Mouse (Mus musculus): ENCODE data around the gene Cldn6.

Gene Cldn6

DNA sequence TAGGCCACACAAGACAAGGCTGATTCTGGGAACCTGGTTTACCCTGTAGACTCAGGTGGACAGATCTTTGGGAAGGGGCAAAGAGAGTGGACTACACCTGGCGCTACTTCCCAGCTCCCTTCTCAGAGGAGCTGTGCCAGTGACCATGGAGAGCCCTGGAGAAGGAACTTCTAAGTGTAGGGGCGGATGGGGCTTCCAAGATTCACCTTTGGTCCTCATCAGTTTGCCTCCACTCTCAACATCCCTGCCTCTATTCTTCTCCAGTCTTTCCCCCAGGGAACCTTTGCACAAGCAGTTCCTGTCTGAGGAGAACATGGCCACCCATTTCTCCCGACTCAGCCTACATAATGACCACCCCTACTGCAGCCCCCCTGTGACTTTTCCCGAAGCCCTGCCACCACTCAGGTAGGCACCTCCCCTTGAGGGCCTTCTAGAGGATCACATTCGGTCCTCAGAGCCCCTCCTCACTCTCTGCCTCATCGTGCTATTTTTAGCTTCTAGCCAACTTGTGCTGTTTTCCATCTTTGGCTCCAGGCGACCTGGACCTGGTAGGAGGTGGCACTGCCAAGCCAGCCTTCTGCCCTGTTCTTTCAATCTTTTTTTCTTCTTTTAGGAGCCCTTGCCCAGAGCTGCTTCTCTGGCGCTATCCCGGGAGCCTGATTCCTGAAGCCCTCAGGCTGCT lies 4.6 kb upstream of the Cldn6 start:
- DNase-seq (ENCODE audit: inconsistent age in 2 of 2, low spot score in 1 of 2): peak; percentile 56 to 77

DNA sequence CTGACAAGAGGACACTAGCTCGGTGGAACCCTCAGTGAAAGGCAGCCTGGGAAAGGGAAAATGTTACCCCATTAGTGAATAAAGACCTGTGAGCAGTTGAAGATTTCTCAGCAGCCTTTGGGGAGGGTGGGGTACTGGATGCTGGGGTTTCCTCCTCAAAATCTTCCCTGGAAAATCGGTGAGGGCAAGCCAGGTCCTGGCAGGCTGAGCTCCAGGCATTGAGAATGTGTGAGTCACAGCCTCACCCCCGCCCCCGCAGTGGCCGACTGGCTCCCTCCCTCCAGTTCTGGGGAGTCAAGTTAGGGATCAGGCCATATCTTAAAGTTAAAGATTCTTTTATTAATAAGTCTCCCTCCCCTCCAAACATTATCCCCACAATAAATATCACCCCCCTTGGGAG lies 3.9 kb upstream of the Cldn6 start:
- peak; percentile 85 to 94 for DNase-seq (ENCODE audit: inconsistent age in 2 of 2, low spot score in 1 of 2)

DNA sequence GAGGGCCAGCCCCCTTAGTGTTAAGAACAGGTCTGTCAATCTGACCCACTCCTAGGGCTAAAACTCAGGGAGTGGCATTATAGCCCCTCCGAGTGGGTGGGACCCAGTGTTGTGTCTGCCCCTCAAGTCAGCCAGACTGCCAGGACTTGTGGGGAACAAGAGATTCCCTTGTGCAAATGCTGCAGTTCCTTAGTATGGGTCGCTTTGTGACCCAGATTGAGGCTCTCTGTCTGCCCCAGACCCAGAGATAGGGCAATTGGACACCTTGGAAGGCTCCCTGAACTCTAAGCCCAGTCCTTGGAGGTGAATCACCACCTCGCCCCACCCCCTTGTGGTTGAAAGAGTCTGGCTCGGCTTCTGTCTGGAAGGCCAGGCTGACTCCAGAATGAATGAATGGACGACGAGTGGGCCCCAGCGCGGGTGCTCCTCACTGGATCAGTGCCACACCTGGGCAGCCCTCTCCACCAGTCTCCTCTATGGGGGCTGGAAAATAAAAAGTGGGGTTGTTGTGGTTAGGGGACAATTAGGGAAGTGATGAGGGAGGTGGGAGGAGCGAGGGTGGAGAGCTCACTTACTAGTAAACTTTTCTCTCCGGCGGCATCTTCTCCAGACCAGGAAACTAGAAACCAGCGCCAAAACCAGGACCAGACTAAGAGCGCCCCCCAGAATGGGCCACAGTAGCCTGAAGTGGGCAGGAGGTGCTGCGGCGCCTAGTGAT lies 3.3 kb upstream of the Cldn6 start:
- DNase-seq (ENCODE audit: inconsistent age in 2 of 2, low spot score in 1 of 2): peak; percentile 91 to 96

GRCm38 (mm10) chr17:23676473-23677031 lies 2.5 kb upstream of the Cldn6 start:
- DNase-seq (ENCODE audit: inconsistent age in 2 of 2, low spot score in 1 of 2): peak; percentile 88 to 95

DNA sequence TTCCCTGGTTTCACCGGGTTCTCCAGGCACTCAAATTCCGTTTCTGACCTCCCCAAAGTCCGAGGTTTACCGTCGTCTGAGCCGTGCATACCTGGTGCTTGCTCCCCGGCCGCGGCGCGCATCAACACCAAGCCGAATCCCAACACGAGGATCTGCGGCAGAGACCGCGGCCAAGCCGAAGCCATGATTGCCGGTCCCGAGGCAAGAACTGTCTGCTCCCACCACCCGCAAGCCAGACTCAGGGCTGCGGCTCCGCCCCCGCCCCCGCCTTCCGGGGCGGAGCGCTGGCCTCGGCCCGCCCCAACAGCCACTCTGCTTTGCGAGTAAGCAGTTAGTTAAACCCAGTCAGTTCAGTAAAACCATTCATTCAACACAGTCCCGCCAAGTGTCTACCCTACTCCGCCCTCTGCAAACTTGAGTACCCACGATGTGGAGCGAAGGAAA lies 1.8 kb upstream of the Cldn6 start, which contains the start of gene Tnfrsf12a:
TSS of gene Tnfrsf12a (minus strand) at position 233 of the 444 bp plus-strand sequence.
- DNase-seq (ENCODE audit: inconsistent age in 2 of 2, low spot score in 1 of 2): peak; percentile 92 to 95

GRCm38 (mm10) chr17:23680336-23680735 lies 1.3 kb downstream of the Cldn6 start:
- no peak for DNase-seq (ENCODE audit: inconsistent age in 2 of 2, low spot score in 1 of 2)

DNA sequence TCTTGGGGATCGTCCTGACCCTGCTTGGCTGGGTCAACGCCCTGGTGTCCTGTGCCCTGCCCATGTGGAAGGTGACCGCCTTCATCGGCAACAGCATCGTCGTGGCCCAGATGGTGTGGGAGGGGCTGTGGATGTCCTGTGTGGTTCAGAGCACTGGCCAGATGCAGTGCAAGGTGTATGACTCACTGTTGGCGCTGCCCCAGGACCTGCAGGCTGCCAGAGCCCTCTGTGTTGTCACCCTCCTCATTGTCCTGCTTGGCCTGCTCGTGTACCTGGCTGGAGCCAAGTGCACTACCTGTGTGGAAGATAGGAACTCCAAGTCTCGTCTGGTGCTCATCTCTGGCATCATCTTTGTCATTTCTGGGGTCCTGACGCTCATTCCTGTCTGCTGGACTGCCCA lies 2.0 kb downstream of the Cldn6 start:
- peak; percentile 55 to 70 for DNase-seq (ENCODE audit: inconsistent age in 2 of 2, low spot score in 1 of 2)

GRCm38 (mm10) chr17:23682092-23682491 lies 3.0 kb downstream of the Cldn6 start:
- no peak for DNase-seq (ENCODE audit: inconsistent age in 2 of 2, low spot score in 1 of 2)

- no peak for DNase-seq (ENCODE audit: inconsistent age in 2 of 2, low spot score in 1 of 2)
Observed at GRCm38 (mm10) chr17:23682530-23682929, 3.5 kb downstream of the Cldn6 start.

- peak in 1 of 2 experiments; percentile 8 for DNase-seq (ENCODE audit: inconsistent age in 2 of 2, low spot score in 1 of 2)
Observed at GRCm38 (mm10) chr17:23683226-23683625, 4.2 kb downstream of the Cldn6 start.

GRCm38 (mm10) chr17:23683856-23684672 lies 5.0 kb downstream of the Cldn6 start, which contains the start of gene Cldn9:
TSS of gene Cldn9 (minus strand) at chr17:23684026.
- no peak for DNase-seq (ENCODE audit: inconsistent age in 2 of 2, low spot score in 1 of 2)

DNA sequence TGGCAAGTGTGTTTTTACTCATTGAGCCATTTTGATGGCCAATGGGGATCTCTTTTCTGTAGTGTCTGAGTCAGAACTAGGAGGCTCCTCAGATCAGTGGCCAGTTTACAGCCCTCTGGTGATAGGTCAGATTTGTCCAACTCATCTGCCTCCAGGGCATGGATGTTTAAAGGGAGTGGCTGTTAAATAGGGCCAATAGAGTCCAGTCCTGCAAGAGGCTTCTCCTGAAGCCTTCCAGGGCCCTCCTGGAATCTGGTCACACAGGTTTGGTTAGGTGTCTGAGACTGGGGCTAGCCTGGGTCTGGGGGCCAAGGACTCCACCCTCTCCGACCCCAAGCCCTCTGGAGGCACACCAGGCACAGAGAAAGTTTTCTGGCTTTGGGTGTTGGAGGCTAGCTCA lies 15.4 kb downstream of the Cldn6 start:
- DNase-seq (ENCODE audit: inconsistent age in 2 of 2, low spot score in 1 of 2): no peak

DNA sequence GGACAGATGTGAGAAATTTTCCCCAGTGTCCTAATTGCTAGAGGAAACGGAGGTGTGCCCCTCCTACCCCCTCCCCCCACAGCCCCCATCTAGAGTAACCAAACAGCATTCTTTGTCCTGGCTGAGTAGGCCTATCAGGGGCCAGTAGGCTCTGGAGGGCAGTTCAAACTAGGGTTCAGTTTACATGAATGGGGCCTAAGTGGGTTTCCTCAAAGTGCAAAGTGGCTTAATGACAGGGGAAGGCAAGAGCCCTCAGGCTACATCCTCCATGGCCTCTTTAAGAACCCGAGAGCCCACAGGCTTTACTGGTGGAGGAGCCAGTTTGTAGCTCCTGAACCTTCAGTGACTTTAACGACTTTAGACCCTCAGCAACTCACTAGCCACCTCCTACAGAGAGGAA lies 16.8 kb downstream of the Cldn6 start:
- no peak for DNase-seq (ENCODE audit: inconsistent age in 2 of 2, low spot score in 1 of 2)

GRCm38 (mm10) chr17:23699131-23700077 lies 20.4 kb downstream of the Cldn6 start:
- DNase-seq (ENCODE audit: inconsistent age in 2 of 2, low spot score in 1 of 2): peak in 1 of 2 experiments; percentile 77

DNA sequence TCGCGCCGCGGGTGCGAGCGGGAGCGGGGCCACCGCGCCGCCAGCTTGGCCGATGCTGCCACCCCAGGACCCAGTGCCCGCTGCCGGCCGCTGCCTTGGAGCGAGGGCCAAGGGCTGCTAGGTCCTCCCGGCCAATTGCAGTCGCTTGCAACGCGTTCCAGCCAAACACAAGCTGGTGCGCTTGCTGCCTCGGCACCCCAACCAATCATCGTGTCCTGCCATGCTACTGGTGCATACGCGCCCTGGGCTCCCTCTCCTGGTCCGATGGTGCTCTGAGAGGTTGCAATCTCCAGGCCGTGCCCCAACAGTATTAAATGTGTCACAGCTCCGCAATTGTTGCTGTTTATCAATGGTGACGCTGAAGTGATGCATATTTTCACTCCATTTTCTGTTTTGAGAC lies 21.0 kb downstream of the Cldn6 start:
- DNase-seq (ENCODE audit: inconsistent age in 2 of 2, low spot score in 1 of 2): peak; percentile 93 to 97

GRCm38 (mm10) chr17:23703301-23703700 lies 24.3 kb downstream of the Cldn6 start:
- DNase-seq (ENCODE audit: inconsistent age in 2 of 2, low spot score in 1 of 2): no peak

GRCm38 (mm10) chr17:23704741-23705140 lies 25.7 kb downstream of the Cldn6 start:
- no peak for DNase-seq (ENCODE audit: inconsistent age in 2 of 2, low spot score in 1 of 2)

DNA sequence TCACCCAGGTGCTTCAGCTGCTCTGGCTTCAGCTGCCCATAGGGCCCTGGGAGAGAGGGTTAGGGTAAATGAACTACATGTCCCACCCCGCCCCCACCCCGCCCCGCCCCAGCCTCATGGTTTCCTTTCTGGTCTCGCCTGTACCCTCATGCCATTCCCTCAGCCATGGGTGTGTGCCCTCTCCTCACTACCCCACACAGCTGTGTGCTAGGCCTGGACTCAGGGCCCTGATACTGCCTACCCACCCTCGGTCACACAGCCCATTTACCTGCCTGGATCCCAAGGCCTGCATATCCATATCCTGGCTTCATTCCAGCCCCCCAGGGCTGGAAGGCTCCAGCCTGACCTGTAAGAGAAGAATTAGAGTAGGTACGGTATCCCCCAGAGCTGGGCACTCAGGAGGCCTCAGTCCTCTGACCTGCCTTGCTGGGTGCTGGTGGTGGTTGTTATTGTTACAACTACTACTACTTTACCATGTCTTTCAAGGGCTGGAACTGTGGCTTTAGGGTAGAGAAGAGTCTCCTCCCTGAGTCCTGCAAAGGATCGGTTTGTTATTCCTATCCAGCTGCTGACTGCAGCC lies 26.6 kb downstream of the Cldn6 start:
- DNase-seq (ENCODE audit: inconsistent age in 2 of 2, low spot score in 1 of 2): no peak

DNA sequence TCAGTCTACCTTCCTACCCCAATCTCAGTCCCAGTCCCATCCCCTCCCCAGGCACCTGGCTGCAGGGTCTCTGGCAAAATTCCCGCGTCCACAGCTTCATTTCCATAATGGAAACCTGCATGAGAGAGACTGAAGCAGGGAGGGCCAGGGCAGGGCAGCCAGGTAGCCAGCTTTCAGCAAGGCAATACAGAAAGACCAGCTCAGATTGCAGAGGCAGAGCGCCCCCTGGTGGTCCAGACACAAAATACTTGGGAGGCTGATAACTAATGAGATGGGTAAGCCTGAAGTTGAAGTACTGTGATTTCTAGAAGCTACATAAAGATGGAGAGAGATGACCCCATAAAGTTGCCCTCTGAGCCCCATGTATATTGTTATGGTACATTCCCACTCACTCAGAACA lies 27.2 kb downstream of the Cldn6 start:
- peak; percentile 75 to 87 for DNase-seq (ENCODE audit: inconsistent age in 2 of 2, low spot score in 1 of 2)

DNA sequence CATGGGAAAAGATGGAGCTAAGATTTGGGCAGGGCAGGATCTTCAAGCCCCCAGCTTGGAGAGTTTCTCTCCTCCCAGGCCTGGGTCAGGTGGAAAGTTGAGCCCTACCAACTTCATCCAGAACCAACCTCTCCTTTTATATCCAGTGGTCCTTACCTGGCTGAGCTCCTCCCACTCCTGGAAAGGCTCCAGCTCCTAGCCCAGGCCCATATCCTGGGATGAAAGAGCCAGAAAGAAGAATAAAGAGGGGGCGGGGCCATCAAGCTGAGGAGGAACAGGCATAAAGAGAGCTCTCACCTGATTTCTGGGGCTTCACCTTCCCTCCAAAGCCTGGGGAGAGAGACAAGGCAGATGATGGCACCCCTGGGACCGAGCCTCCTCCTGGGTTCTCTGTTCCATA lies 38.0 kb downstream of the Cldn6 start:
- no peak for DNase-seq (ENCODE audit: inconsistent age in 2 of 2, low spot score in 1 of 2)

Data from adrenal gland, adult (tissue).